Mouse (Mus musculus) ES-E14 (cell line): Measurements from ENCODE around the gene S1pr2. TPM values are rescaled to one million over a fixed set of nuclear protein-coding genes. Genes with fewer than 3 reads are reported as not detected.
A peak's percentile ranks its signal among the peaks of the same experiment; 100 is the strongest.
"Not testable (repeated sequence)": the region's sequence is repeated elsewhere in the genome, so short reads cannot be mapped to it uniquely, and the experiment has no call there.

Source experiments
- DNase-seq: peaks from one replicate; pipeline ENCODE4 v3.0.0-alpha.2; 2013; ENCODE audit warnings: low read depth, low spot score
- H3K27ac ChIP-seq: 2 replicates; pipeline ENCODE4 v1.5.1; 2012; ENCODE audit warnings: low read depth, mild to moderate bottlenecking, low read length, moderate library complexity, mixed read lengths; ENCODE audit not compliant: poor library complexity, insufficient read depth, severe bottlenecking
- H3K36me3 ChIP-seq: 2 replicates; pipeline ENCODE4 v1.6.1; 2012; ENCODE audit warnings: mild to moderate bottlenecking, low read length, moderate library complexity, mixed read lengths; ENCODE audit not compliant: control insufficient read depth, poor library complexity, insufficient read depth, severe bottlenecking
- H3K4me1 ChIP-seq, 2 experiments: fragments of 150-350 bp in 1 of 2; sonication (generic) in 1 of 2; 2 replicates each; pipeline ENCODE4 v1.6.1; 2012; ENCODE audit warnings: low read length in 2 of 2, mild to moderate bottlenecking in 1 of 2, mixed read lengths in 1 of 2; ENCODE audit not compliant: control insufficient read depth in 2 of 2, insufficient read depth in 2 of 2, poor library complexity in 1 of 2
- H3K4me3 ChIP-seq, 2 experiments: fragments of 150-350 bp in 1 of 2; sonication (generic) in 1 of 2; 2 replicates each; pipeline ENCODE4 v1.5.1; 2012; ENCODE audit warnings: low read length in 2 of 2, low read depth in 1 of 2, mild to moderate bottlenecking in 1 of 2, mixed read lengths in 1 of 2; ENCODE audit not compliant: insufficient read depth in 1 of 2, poor library complexity in 1 of 2, severe bottlenecking in 1 of 2
- H3K9ac ChIP-seq: 2 replicates; pipeline ENCODE4 v1.6.1; 2012; ENCODE audit warnings: low read depth, mild to moderate bottlenecking, low read length, mixed read lengths; ENCODE audit not compliant: poor library complexity, insufficient read depth, severe bottlenecking
- H3K9me3 ChIP-seq: fragments of 150-350 bp; sonication (generic); 2 replicates; pipeline ENCODE4 v1.6.1; 2012; ENCODE audit warnings: low read depth, mild to moderate bottlenecking, low read length; ENCODE audit not compliant: control insufficient read depth, insufficient read depth
- CHD2 ChIP-seq: IDR thresholded peaks from 2 replicates; pipeline ENCODE4 v1.6.1; 2014; ENCODE audit warnings: mild to moderate bottlenecking, low read depth, low read length, inconsistent platforms
- HCFC1 ChIP-seq: IDR thresholded peaks from 2 replicates; pipeline ENCODE4 v1.6.1; 2012; ENCODE audit warnings: low read length, inconsistent platforms, borderline replicate concordance; ENCODE audit not compliant: insufficient read depth
- MAFK ChIP-seq: IDR thresholded peaks from 2 replicates; pipeline ENCODE4 v1.6.1; 2014; ENCODE audit warnings: mild to moderate bottlenecking, low read depth, low read length, inconsistent platforms; ENCODE audit not compliant: insufficient read depth
- ZC3H11A ChIP-seq: IDR thresholded peaks from 2 replicates; pipeline ENCODE4 v1.6.1; 2012; ENCODE audit warnings: low read depth, mild to moderate bottlenecking, inconsistent platforms, low read length, borderline replicate concordance
- ZNF384 ChIP-seq: IDR thresholded peaks from 2 replicates; pipeline ENCODE4 v1.6.1; 2012; ENCODE audit warnings: low read depth, low read length, inconsistent platforms
- in situ Hi-C, 2 experiments: fragments of 600-800 bp; cut with MboI; formaldehyde crosslinking; loops; one replicate each; pipeline ENCODE4 v1.15.1; 2025; ENCODE audit warnings: low sequenced_read_pairs in 2 of 2, inconsistent platforms in 1 of 2; ENCODE audit not compliant: unreplicated experiment in 2 of 2
- total RNA-seq: library from RNA; depleted of rRNA; stranded (reverse); fragments of 300-350 nt; gene quantifications from 2 replicates; pipeline ENCODE4 v1.2.3, GENCODE M21; 2012

The S1pr2 gene
- total RNA-seq, 1 experiment, result 35.7 TPM

- H3K9ac ChIP-seq, DNase-seq, in situ Hi-C loops, H3K9me3 ChIP-seq, H3K27ac ChIP-seq, H3K4me3 ChIP-seq: not testable (repeated sequence)
- H3K36me3 ChIP-seq, result peaks cover 26% of the 10 kb centered on the region
- peak; percentile 50; the same call in 1 of the 2 replicates for TF ChIP-seq ZNF384
- peaks cover 6 to 12% of the 10 kb centered on the region in 2 experiments; a peak in 3 of 4 replicates for H3K4me1 ChIP-seq
These were observed 34.5 kb upstream of the S1pr2 start for GRCm38 (mm10) chr9:21010939-21011541.

DNA sequence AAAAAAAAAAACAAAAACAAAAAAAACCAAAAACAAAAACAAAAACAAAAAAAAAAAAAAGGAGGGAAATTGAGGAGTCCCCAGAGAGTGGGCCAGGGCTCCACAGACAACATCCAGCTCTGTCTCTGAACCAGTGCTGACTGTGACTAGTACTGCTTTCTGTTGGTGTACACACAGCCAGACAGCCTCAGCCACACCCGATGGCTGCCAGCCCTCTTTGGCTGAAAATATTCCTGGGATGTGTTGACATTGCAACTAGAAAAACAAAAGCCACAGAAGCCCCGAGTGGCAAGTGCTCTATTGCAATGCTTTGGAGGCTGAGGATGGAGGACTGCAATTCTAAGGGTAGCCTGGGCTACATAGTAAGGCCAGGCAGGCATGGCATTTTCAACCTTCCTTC is 33.8 kb upstream of the S1pr2 start:
- no peaks in the 10 kb centered on the region for H3K9me3 ChIP-seq
- TF ChIP-seq ZNF384, result no peak
- TF ChIP-seq CHD2, result no peak
- TF ChIP-seq ZC3H11A, result no peak
- TF ChIP-seq MAFK, result no peak
- TF ChIP-seq HCFC1, result no peak
- no peak overlapping the region for H3K27ac ChIP-seq
- in situ Hi-C loops, result no loop called here
- H3K4me1 ChIP-seq, result peaks cover 6 to 12% of the 10 kb centered on the region in 2 experiments; a peak in 3 of 4 replicates
- no peak overlapping the region for H3K4me3 ChIP-seq
- H3K36me3 ChIP-seq, result peaks cover 29% of the 10 kb centered on the region
- no peak for DNase-seq
- H3K9ac ChIP-seq, result no peak overlapping the region

- Histone ChIP-seq H3K27ac (peak overlapping the region; percentile 18; the same call in 1 of the 2 replicates), H3K4me1 (peaks cover 0 to 7% of the 10 kb centered on the region in 2 experiments; a peak in 1 of 4 replicates), H3K9me3 (no peaks in the 10 kb centered on the region), H3K36me3 (peaks cover 29% of the 10 kb centered on the region), H3K4me3 (no peak overlapping the region), H3K9ac (no peak overlapping the region)
- no peak for DNase-seq
- TF ChIP-seq HCFC1 (no peak), MAFK (no peak), CHD2 (no peak), ZNF384 (no peak), ZC3H11A (no peak)
- in situ Hi-C loops, result loop anchor here in 1 of 2 experiments (10.0 kb wide), 1 partner anchor 113 kb away; the partner anchor contains the start of gene Eif3g
These were observed 31.4 kb upstream of the S1pr2 start for GRCm38 (mm10) chr9:21008007-21008406.

- no peak for TF ChIP-seq HCFC1
- no peak for TF ChIP-seq CHD2
- no peak for TF ChIP-seq ZNF384
- no peak for TF ChIP-seq MAFK
- TF ChIP-seq ZC3H11A, result no peak
- Histone ChIP-seq H3K27ac (no peak overlapping the region), H3K9me3 (no peaks in the 10 kb centered on the region), H3K36me3 (peaks cover 29% of the 10 kb centered on the region), H3K4me1 (peaks cover 0 to 7% of the 10 kb centered on the region in 2 experiments; a peak in 2 of 4 replicates), H3K9ac (no peak overlapping the region), H3K4me3 (no peak overlapping the region)
- DNase-seq, result no peak
- in situ Hi-C loops, result loop anchor here in 1 of 2 experiments (10.0 kb wide), 1 partner anchor 113 kb away; the partner anchor contains the start of gene Eif3g
These were observed 30.9 kb upstream of the S1pr2 start for GRCm38 (mm10) chr9:21007313-21007952.
